Mouse (Mus musculus) urinary bladder, postnatal 14 days (tissue): ENCODE data around the gene Ccdc187.

ENCODE experiments used
- DNase-seq: peaks from one replicate; pipeline ENCODE4 v3.0.0; 2021; ENCODE audit warnings: low spot score

Gene Ccdc187

DNA sequence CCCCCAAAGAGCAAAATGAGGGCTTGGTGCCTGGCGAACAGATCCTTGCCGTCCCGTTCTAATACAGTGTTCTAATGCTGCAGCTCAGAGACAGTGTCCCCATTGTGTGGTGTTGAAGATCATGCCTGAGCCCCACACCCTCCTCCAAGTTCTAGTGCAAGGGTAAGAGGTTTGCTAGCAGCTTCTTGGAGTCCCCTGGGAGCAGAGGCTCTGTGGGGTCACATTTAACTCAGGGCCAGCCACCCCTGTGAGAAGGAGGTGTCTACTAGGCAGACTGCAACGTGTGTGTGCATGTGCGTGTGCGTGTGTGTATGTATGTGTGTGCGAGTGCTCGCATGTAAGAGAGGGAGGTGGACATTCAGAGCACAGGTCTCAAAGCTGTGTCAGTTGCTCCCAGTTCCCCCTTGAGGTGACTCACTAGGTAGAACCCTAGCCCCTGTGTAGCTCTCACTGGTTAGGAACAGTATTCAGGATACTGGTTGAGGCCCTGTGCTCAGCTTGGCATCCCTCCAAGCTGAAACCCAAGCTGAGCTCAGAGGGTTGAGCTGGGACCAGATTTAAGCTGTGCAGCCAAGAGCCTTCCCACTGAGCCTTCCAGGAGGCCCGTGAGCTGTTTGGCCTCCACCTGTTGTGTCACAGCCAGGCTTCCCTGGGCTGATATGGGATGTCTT lies 22.4 kb upstream of the Ccdc187 start:
- DNase-seq: no peak

DNA sequence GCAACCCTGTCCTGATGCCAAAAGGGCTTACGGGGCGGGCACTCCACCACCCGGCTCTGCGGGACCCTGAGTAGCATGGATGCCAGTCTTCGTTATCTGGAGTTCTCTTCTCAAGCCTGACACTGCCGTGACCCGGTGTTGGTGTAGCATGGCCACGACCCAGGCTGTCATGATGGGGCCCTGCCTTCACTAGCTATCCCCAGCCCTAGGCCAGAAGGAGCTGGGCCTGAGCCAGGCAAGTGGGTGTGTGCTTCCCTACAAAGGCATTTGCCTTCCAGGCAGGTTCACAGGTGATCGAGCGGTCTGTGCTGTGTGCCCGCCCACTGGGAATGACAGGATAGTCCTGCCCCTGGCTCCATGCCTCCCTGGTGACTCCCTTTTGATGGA lies 21.6 kb upstream of the Ccdc187 start:
- peak; percentile 73 for DNase-seq

DNA sequence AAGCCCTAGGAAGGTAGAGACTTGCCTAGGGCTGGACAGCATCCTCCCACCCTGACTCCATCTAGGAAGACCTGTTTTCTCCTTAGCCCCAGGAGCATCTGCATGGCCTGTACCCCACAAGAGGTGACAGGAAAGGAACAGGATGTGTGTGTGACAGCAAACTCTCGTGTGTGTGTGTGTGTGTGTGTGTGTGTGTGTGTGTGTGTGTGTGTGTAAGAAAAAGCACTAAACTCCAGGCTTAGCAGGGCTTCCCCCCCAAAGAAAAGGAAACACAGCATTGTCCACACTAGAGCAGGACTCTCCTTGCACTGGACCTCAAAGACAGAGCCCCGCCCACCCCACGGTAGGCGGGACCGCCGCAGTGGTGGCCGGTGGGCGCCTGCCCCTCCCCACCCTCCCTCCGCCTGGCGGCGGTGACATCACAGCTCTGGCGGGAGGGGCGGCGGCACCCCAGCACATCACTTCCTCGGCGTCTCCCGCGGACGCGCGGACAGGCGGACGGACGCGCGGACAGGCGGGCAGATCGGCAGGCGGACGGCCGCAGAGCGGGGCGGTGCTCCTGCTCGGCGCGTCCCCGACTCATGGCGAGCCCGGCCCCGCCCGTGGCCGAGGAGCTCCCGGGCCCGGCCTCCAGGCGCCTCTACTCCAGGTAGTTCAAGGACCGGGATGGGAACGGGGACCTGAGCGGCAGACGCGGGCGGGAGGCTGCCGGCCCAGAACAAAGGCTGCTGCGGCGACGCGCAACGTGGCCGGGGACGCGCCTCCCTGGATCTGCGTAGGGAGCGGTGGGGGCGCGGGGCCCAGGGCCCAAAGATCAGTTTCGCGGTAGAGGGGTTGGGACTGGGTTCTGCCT lies 20.9 kb upstream of the Ccdc187 start, which contains the start of gene Gpsm1:
Gene Gpsm1 (plus strand): TSS at position 444 of the 853 bp plus-strand sequence.
- peak; percentile 83 for DNase-seq

DNA sequence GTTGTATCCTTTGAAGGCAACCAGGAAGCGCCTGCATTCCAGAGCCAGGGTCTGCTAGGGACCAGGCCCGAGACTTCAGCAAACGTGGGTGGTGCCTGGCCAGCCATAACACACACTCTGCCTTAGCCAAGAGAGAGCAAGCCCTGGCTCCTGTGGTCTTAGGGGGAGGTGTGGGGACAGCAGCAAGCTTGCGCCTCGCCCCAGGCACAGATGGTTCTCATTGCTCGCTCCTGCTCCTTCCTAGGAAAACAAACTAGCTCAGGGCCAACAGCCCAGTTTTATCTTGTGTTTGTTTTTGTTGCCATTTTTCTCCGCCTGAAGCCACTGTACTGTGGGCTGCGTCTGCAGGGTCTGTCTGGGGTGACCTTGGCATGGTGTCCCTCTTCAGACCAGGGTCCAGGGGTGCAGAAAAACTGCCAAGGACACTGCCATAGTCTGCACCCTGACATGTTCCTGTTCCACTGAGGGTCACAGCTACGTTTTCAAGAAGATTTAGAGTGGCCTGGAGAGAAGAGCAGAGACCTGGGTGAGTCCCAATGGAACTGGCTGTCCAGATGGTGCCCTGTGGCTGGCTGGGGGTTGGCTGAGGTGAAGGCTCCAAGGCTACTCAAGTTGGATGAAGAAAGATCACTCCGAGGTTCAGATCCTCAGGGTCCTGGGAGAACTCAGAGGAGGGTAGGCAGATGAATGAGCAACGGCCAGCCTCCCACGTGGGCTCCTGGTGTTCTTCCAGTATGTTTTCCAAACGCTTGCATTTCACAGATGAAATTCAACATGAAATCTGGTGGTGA lies 20.1 kb upstream of the Ccdc187 start:
- DNase-seq: peak; percentile 71

DNA sequence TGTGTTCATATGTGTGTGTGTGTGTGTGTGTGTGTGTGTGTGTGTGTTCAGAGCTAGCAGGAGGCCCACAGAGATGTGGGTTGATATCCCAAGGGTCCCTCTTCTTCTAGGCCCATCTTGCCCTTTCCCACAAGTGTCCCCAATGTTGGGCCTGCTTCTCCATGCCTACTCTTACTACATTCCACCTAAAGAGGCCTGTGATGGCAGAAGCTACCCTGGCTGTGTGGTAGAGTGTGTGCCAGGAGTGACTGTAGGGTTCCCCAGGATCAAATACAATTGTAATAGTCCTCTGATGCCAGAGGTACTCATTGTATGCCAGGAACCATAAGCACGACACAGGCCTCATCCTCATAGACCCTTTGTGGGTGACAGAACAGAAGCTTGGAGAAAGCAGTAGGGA lies 19.0 kb upstream of the Ccdc187 start:
- DNase-seq: no peak

DNA sequence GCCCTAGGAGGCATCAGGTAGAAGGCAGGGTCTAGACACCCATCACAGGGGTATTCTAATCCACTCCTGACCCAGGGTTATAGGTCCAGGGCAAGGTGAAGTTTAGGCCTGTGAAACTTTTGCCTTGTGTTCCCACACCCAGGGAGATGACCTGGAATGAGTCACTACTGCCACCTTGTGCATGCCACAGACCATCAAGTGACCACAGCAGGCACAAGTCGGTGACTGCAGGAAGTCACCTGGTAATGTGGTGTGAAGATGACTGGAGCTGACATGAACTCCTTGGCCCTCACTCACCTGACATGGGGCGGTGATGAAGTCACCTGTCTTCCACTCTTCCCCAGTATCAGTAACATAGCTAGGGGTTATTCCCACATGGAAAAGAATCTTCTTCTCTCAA lies 18.5 kb upstream of the Ccdc187 start:
- DNase-seq: no peak

DNA sequence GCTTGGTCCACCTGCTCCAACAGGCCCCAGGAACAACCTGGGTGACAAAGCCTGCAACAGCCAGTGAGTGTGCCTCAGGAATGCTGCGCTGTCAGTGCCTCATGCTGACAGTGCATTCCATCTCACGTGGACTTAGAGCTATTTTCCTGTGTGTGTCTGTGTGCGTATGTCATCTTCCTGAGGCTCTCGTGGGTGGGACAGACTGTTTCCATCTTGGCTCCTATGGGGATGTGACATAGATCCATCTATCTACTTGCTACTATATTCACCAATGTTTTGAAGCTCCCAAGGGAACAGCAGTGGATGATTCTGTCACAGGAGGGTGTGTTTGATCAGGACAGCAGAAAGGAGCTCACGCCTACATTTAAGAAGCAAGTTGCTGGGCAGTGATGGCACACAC lies 17.6 kb upstream of the Ccdc187 start:
- no peak for DNase-seq

DNA sequence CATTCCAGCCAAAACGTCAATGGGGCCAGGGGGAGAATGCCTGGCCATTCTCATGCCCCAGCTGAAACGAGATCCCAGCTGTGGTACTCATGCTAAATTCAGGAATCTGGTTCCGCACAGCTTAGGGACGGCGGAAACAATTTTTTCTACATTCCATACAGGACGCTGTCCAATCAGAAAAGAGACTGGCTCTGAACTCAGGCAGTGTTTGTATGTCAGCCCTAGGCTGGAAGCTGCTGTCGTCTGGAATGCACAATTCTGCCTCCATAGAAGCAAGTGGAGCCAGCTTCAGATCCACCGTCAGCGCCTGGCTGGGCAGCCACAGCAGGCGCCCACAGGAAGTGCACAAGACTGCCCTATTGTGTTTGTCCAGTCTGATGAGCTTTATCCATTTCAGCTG lies 15.4 kb upstream of the Ccdc187 start:
- DNase-seq: no peak

DNA sequence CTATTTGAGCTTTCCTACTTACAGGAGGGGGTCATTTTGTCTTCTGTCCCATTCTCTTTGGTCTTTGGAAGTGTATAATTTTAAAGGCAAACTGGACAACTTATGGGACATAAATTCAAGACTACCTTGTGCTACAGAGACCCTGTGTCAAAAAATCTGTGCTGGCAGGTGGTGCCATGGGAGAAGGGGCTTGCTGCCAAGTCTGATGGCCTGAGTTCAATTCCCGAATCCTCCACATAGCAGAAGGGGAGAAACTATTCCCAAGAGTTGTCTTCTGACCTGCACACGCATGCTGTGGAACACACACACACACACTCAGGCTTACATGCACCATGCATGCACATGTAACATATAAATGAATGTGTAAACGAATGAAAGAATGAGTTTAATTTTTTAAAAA lies 12.3 kb upstream of the Ccdc187 start:
- no peak for DNase-seq

DNA sequence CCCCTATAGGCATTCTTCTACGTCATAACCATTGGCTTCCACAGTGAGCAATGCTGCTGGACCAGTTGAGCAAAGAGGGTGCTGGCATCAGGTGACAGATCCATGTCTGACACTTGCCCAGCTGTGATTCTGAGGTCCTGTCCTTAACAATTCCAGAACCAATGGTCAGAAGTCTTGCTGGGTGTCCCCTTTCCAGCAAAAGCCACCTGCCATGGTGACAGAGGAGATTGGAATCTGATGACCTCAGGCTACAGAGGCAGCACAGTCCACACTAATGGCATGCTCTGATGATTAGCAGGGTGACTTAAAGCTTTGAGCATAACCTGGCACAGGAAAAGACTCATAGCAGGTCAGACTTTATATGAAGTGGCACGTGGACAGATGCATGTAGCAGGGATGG lies 11.2 kb upstream of the Ccdc187 start:
- no peak for DNase-seq

DNA sequence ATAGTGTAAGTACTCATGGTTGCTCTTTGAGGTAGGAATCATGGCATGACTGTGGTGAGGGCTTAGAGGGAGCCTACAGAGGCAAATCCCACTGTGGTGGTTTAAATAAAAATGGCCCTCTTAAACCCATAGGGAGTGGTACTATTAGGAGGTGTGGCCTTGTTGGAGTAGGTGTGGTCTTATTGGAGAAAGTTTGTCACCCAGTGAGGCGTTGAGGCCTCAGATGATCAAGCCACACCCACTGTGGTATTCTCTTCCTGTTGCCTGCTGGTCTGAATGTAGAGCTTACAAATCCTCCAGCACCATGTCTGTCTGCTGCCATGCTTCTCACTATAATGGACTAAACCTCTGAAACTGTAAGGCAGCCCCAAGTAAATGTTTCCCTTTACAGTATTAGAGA lies 10.4 kb upstream of the Ccdc187 start:
- no peak for DNase-seq

DNA sequence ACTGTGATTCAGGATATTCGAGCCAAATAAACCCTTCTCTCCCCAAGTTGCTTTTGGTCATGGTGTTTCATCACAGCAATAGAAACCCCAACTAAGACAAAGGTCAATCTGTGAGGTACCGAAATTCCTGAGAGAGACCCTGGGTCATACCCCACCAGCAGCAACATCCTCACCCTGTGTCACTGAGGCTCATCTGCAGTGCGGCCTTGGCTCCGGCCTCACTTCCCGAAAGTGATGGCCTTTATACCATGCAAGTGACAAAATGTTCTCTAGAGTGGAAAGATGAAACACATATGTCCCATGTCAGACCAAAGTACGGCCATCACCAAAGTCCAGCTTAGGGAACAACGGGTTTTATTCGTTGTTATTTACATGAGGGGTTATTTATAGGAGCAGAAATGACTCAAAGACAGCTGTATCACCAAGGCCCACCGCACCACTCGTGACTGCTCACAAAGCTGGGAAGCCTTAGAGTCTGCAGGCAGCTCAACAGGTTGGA lies 7.7 kb upstream of the Ccdc187 start:
- no peak for DNase-seq

DNA sequence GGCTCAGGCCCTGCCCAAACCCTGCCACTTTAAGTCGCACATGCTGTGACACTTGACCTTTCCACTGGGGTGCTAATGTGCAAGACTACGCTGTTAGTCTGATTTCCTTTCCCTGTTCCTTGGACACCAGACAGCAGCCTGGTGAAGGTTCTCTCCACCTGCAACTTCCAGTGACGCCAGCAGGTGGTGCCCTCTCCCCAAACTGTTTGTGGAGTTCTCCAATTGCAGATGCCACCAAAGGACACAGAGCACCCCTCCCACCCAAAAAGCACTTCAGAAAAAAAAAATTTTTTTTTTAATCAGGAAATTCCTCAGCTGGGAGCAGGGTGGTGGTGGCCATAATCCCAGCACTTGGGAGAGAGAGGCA lies 6.4 kb upstream of the Ccdc187 start:
- DNase-seq: peak; percentile 90

DNA sequence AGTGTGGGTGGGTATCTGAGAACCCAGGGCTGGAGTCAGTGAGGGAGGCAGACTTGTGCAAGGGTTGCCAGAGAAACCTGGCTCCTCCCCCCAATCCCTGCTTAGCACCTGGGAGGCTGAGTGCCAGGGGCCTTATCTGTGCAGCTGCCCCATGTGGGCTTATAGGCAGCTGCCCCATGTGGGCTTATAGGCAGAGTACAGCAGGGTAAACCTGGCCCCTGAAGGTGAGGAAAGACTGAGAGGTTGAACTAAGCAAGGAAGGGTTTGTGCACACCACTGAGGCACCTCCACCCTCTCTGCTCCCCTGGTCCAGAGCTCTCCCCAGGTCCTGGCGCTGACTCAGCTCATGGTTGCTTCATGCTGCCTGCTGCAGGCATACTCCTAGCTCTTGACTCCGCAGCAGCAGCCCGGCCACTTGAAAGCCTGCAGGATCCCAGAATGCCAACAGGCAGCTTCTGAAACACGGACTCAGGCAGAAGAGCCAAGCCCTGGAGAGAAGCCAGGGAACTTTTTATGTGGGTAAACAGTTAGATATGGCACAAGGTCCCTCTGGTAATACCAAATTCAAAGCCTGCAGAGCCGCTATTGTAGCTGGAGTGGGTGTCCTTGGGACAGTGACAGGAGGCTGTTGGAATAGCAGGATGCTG lies 5.9 kb upstream of the Ccdc187 start:
- no peak for DNase-seq

DNA sequence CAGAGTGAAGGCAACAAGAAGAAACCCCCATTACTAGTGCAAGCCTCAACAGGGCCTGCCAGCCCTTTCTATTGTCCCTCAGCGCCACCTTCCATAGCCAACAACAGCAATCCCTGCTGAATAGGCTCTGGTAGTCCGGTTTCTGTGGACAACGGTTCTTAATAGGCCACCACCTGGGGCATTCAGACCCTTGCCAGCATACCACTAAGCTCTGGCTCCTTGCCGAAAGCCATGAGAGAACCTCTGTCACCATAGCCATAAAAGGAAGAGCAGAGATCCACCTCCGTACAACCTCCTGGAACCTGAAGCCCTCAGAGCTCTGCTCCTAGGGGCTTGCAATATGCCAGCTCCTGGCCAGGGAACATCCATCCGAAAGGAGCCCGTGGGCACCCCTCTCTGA lies 5.0 kb upstream of the Ccdc187 start:
- DNase-seq: no peak

DNA sequence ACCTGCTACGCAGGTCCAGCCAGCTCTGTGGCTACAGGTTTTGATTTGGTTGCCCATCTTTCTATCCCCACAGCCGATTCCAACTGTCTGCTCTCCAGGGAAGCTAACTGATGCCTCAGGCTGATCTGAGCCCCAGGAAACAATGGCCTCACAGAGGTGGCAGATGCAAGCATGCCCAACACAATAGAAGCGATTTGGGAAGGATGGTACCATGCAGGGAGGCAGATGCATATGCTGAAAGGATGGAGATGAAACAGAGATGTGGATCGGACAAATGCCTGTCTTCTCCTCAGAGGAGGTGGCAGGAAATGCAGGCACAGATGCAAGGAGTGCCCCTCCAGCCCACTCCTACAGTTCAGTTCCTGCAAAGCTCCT lies 4.5 kb upstream of the Ccdc187 start:
- DNase-seq: no peak

DNA sequence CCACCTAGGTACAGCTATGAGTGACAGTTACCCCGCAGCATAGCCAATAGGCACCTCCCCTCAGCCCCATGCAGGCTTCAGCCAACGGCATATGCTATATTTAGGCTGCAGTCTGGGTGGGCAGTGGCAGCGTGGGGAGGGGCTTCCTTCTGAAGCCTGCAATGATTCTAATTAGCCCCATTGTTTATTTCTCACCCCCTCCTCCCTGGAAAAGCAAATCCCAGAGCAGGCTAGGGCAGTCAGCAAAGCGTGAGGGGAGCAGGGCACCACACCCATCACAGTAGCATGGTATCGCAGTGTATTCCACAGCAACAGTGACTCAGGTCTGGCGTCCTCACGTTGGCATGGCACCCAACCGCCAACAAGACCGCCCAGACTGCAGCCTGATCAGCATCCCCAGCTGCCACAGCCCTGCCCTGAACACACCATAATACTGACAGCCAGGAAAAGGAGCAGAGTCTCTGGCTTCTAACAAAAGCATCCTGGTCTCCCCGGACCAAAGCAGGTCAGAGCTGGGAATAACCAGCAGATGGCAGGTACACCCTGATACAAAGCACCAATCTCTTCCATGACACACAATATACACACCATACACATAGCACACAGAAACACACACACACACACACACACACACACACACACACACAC lies 4.0 kb upstream of the Ccdc187 start:
- peak; percentile 56 for DNase-seq

DNA sequence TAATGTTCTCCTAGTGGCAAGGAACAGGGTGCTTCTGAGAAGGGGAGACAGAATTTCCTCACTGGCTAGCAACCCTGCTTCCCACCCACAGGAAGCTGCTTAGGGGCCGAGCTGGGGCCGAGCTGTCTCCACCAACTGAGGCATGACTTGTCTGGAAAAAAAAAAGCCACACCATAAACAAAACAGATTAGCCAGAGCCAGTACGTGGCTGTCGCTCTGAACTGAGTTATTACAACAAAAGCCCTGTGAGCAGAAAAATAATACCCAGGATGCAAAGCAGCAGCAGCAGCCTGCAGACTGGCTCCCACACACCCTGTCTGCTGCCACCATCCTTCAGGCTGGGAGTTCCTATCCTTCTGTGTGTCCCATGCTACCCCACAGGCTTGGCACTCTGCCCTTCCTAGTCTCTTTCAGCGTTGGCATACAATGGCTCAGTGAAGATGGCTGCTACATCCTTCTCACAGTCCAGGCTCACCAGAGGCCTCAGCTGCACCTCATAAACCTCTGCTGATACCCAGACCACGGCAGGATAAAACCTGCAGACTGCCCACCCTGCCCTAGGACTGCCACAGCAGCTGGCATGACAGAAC lies 2.3 kb upstream of the Ccdc187 start:
- no peak for DNase-seq

DNA sequence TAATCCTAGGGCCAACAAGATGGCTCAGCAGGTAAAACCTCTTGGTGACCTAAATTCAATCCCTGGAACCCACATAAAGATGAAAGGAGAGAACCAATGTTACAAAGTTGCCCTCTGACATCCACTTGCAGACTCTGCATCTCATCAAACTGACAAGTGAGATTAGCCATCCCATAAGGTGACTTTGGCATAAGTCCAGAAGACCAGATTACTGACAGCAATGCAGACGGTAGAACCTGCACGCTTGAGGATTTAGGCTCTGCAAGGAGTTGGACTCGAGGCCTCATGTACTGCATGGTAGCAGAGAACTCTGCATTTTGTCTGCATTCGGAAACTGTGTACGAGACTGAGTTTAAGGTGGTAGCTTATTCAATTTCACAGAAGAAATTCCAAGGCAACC lies 4.2 kb downstream of the Ccdc187 start:
- DNase-seq: no peak

DNA sequence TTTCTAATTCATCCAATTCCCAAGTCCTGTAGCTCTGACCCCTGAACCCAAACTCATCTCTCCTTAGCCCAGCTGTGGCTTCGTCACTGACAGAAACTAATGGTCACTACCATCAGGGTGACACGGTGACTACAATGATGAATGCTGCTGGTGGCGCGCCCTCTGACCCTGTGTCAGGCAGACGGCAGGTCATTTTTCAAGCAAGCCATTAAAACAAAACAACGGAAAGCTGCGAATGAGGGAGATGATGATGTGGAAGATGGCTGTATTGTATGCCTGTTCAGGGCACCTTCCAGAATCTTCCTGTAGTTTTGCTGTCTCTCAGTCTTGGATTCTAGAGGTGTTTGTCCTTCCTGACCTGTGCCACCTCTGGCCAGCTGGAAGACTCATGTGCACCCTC lies 8.0 kb downstream of the Ccdc187 start:
- no peak for DNase-seq

DNA sequence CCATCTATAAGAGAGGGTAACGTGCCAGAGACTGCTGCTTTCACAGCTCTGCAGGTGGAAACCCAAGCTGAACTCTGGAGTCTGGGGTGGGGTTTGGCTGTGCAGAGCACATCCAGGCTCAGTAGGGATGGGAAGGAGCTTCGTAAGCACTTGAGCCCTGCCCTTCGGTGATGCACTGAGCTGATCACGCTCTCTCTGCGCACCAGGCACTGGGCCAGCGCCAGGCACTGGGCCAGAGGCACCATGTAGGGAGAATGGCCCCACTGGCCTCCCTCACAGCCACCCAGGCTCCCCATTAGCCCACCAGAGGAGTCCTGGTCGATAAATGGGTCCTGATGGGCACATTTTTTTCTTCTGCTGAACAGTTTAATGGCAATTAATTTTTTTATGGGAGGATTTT lies 8.6 kb downstream of the Ccdc187 start:
- peak; percentile 33 for DNase-seq
